Mouse (Mus musculus): ENCODE data around the gene Tmem38b.
"Not testable (repeated sequence)": the region's sequence is repeated elsewhere in the genome, so short reads cannot be mapped to it uniquely, and the experiment has no call there.

The Tmem38b gene

GRCm38 (mm10) chr4:53795086-53795485, 30.8 kb upstream of the Tmem38b start:
- Histone ChIP-seq H3K4me3 (replicated peaks; ENCODE audit: low read length) (no peak overlapping the region), H3K36me3 (ENCODE audit: insufficient read depth, low read length) (no peaks in the 10 kb centered on the region), H3K4me1 (replicated peaks; ENCODE audit: low read depth, low read length) (peaks cover 16% of the 10 kb centered on the region), H3K9me3 (ENCODE audit: low read length) (no peaks in the 10 kb centered on the region), H3K27me3 (ENCODE audit: insufficient read depth, low read length) (no peaks in the 10 kb centered on the region)
- TF ChIP-seq POU5F1 (IDR thresholded peaks at IDR 0.05; ENCODE audit: borderline replicate concordance, low read length) (no peak), CTCF (conservative IDR thresholded peaks at IDR 0.05; ENCODE audit: low read length) (no peak), NANOG (IDR thresholded peaks at IDR 0.05; ENCODE audit: borderline replicate concordance, low read length) (no peak)

GRCm38 (mm10) chr4:53795706-53796105, 30.1 kb upstream of the Tmem38b start:
- no peak overlapping the region for H3K4me3 ChIP-seq (replicated peaks; ENCODE audit: low read length)
- peaks cover 13% of the 10 kb centered on the region for H3K4me1 ChIP-seq (replicated peaks; ENCODE audit: low read depth, low read length)
- no peaks in the 10 kb centered on the region for H3K27me3 ChIP-seq (ENCODE audit: insufficient read depth, low read length)
- TF ChIP-seq NANOG (IDR thresholded peaks at IDR 0.05; ENCODE audit: borderline replicate concordance, low read length) (no peak), CTCF (conservative IDR thresholded peaks at IDR 0.05; ENCODE audit: low read length) (no peak), POU5F1 (IDR thresholded peaks at IDR 0.05; ENCODE audit: borderline replicate concordance, low read length) (no peak)
- no peaks in the 10 kb centered on the region for H3K9me3 ChIP-seq (ENCODE audit: low read length)
- H3K36me3 ChIP-seq (ENCODE audit: insufficient read depth, low read length): no peaks in the 10 kb centered on the region

GRCm38 (mm10) chr4:53796865-53797772, 28.7 kb upstream of the Tmem38b start:
- Histone ChIP-seq H3K4me3 (replicated peaks; ENCODE audit: low read length) (no peak overlapping the region), H3K36me3 (ENCODE audit: insufficient read depth, low read length) (no peaks in the 10 kb centered on the region), H3K9me3 (ENCODE audit: low read length) (peaks cover 3% of the 10 kb centered on the region), H3K4me1 (replicated peaks; ENCODE audit: low read depth, low read length) (peaks cover 12% of the 10 kb centered on the region), H3K27me3 (ENCODE audit: insufficient read depth, low read length) (no peaks in the 10 kb centered on the region)
- TF ChIP-seq CTCF (conservative IDR thresholded peaks at IDR 0.05; ENCODE audit: low read length) (no peak), NANOG (IDR thresholded peaks at IDR 0.05; ENCODE audit: borderline replicate concordance, low read length) (no peak), POU5F1 (IDR thresholded peaks at IDR 0.05; ENCODE audit: borderline replicate concordance, low read length) (no peak)

GRCm38 (mm10) chr4:53798896-53799676, 26.8 kb upstream of the Tmem38b start:
- no peaks in the 10 kb centered on the region for H3K27me3 ChIP-seq (ENCODE audit: insufficient read depth, low read length)
- H3K9me3 ChIP-seq (ENCODE audit: low read length): peaks cover 23% of the 10 kb centered on the region
- no peak for TF ChIP-seq POU5F1 (IDR thresholded peaks at IDR 0.05; ENCODE audit: borderline replicate concordance, low read length)
- H3K4me3 ChIP-seq (replicated peaks; ENCODE audit: low read length): no peak overlapping the region
- H3K4me1 ChIP-seq (replicated peaks; ENCODE audit: low read depth, low read length): peaks cover 12% of the 10 kb centered on the region
- H3K36me3 ChIP-seq (ENCODE audit: insufficient read depth, low read length): no peaks in the 10 kb centered on the region

GRCm38 (mm10) chr4:53799753-53800152, 26.1 kb upstream of the Tmem38b start:
- Histone ChIP-seq H3K36me3 (ENCODE audit: insufficient read depth, low read length) (no peaks in the 10 kb centered on the region), H3K27me3 (ENCODE audit: insufficient read depth, low read length) (no peaks in the 10 kb centered on the region), H3K9me3 (ENCODE audit: low read length) (peaks cover 28% of the 10 kb centered on the region), H3K4me1 (replicated peaks; ENCODE audit: low read depth, low read length) (peaks cover 12% of the 10 kb centered on the region), H3K4me3 (replicated peaks; ENCODE audit: low read length) (no peak overlapping the region)
- TF ChIP-seq CTCF (conservative IDR thresholded peaks at IDR 0.05; ENCODE audit: low read length): no peak
- no peak for TF ChIP-seq NANOG (IDR thresholded peaks at IDR 0.05; ENCODE audit: borderline replicate concordance, low read length)
- TF ChIP-seq POU5F1 (IDR thresholded peaks at IDR 0.05; ENCODE audit: borderline replicate concordance, low read length): no peak

- peaks cover 67% of the 10 kb centered on the region for H3K9me3 ChIP-seq (ENCODE audit: low read length)
- H3K4me1 ChIP-seq (replicated peaks; ENCODE audit: low read depth, low read length); H3K27me3 ChIP-seq (ENCODE audit: insufficient read depth, low read length); H3K4me3 ChIP-seq (replicated peaks; ENCODE audit: low read length); H3K36me3 ChIP-seq (ENCODE audit: insufficient read depth, low read length): not testable (repeated sequence)
These were observed 22.2 kb upstream of the Tmem38b start for GRCm38 (mm10) chr4:53803674-53804073.

GRCm38 (mm10) chr4:53806428-53806827, 19.4 kb upstream of the Tmem38b start:
- not testable (repeated sequence) for H3K27me3 ChIP-seq (ENCODE audit: insufficient read depth, low read length); H3K4me1 ChIP-seq (replicated peaks; ENCODE audit: low read depth, low read length); H3K36me3 ChIP-seq (ENCODE audit: insufficient read depth, low read length); H3K4me3 ChIP-seq (replicated peaks; ENCODE audit: low read length)
- peaks cover 92% of the 10 kb centered on the region for H3K9me3 ChIP-seq (ENCODE audit: low read length)

GRCm38 (mm10) chr4:53818320-53818719, 7.5 kb upstream of the Tmem38b start:
- H3K36me3 ChIP-seq (ENCODE audit: insufficient read depth, low read length): no peaks in the 10 kb centered on the region
- no peaks in the 10 kb centered on the region for H3K4me1 ChIP-seq (replicated peaks; ENCODE audit: low read depth, low read length)
- no peak overlapping the region for H3K4me3 ChIP-seq (replicated peaks; ENCODE audit: low read length)
- no peaks in the 10 kb centered on the region for H3K27me3 ChIP-seq (ENCODE audit: insufficient read depth, low read length)
- no peak for TF ChIP-seq POU5F1 (IDR thresholded peaks at IDR 0.05; ENCODE audit: borderline replicate concordance, low read length)
- TF ChIP-seq CTCF (conservative IDR thresholded peaks at IDR 0.05; ENCODE audit: low read length): no peak
- TF ChIP-seq NANOG (IDR thresholded peaks at IDR 0.05; ENCODE audit: borderline replicate concordance, low read length): no peak
- no peaks in the 10 kb centered on the region for H3K9me3 ChIP-seq (ENCODE audit: low read length)

- no peak overlapping the region for H3K4me3 ChIP-seq (replicated peaks; ENCODE audit: low read length)
- H3K9me3 ChIP-seq (ENCODE audit: low read length): no peaks in the 10 kb centered on the region
- H3K4me1 ChIP-seq (replicated peaks; ENCODE audit: low read depth, low read length): peaks cover 9% of the 10 kb centered on the region
- TF ChIP-seq POU5F1 (IDR thresholded peaks at IDR 0.05; ENCODE audit: borderline replicate concordance, low read length) (no peak), CTCF (conservative IDR thresholded peaks at IDR 0.05; ENCODE audit: low read length) (no peak), NANOG (IDR thresholded peaks at IDR 0.05; ENCODE audit: borderline replicate concordance, low read length) (no peak)
- no peaks in the 10 kb centered on the region for H3K36me3 ChIP-seq (ENCODE audit: insufficient read depth, low read length)
- H3K27me3 ChIP-seq (ENCODE audit: insufficient read depth, low read length): no peaks in the 10 kb centered on the region
These were observed 2.1 kb upstream of the Tmem38b start for GRCm38 (mm10) chr4:53823697-53824096.

Measured in E14TG2a.4 (cell line).